Mouse (Mus musculus) B cell, adult (primary cell): ENCODE results near the gene Spc25. TPM values are rescaled to one million over a fixed set of nuclear protein-coding genes. Genes with fewer than 3 reads are reported as not detected.

ENCODE experiments used
- total RNA-seq: library from RNA; stranded (reverse); gene quantifications from 4 replicates; pipeline ENCODE4 v1.2.4, GENCODE M21; 2023; ENCODE audit not compliant: inconsistent age

The Spc25 gene
- 5.1 to 6.8 TPM (median 5.8 TPM) in 4 replicates for total RNA-seq

DNA sequence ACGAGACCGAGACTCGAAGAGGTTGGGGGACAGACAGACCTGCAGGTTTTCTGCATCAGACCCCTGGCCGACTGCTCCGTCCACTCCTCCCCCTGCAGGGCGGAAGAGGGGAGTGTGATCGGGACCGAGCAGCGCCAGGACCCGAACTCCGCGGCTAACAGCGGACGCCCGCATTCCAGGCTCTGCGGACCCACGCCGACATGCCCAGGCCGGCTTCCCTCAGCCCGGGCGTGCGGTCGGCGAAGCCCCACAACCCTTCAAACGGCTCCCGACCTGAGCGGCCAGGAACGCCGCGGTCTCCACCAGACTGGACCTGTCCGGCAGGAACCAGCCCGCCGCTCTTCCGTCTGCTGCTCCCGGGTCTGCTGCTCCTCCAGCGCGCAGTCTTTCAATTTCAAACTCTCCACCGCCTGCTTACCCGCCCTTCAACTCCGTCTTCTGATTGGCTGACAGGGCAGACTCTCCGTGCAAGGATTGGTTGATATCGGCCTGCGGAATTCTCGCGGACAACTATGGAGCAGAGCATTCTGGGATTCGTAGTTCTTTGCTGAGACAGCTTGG is at the start of gene Spc25:
Gene Spc25 (minus strand): TSS at position 404 of the 561 bp plus-strand sequence.

DNA sequence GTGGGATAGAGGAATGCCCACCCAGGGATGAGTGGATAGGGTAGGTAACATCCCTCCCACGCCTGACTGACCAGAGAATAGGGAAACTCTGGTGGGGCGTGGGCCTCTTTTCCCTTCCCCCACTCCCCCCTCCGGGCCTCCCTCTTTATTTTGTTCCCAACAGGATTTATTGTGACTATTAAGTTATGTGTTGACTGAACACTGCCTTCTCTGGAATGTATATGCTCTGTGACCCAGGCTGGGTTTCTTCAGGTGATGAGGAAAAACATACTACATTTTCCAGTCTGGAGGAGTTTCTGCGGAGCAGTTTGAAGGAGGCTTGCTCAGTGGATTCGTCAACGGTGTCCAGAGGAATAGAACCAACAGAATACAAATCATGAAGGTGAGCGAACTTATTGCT is 4.8 kb upstream of the Spc25 start, which contains the start of gene G6pc2:
Gene G6pc2 (plus strand): TSS at position 301 of the 400 bp plus-strand sequence.

Other genes starting within 250 kb of the Spc25 start
- not detected in 4 replicates for gene Nostrin, start 70.4 kb downstream of the Spc25 start, total RNA-seq
- not detected in 4 replicates for gene G6pc2, start 4.9 kb upstream of the Spc25 start, total RNA-seq
- not detected in 4 replicates for gene Abcb11, start 136.4 kb upstream of the Spc25 start, total RNA-seq
- not detected in 4 replicates for gene Dhrs9, start 174.3 kb upstream of the Spc25 start, total RNA-seq